13 mouse cellular contexts compared by ENCODE assay signal in genomic region chr3:68453719-68454455, GRCm38 (mm10).
DNase-seq lines count a peak whose midpoint lies in the region; ATAC-seq lines count a peak whose summit lies in the region.
"Had no signal": no experiment of that assay in that cellular context is flagged by ENCODE, and none has a peak within 500 bp of the region (broad histone marks: within the 10 kb centered on the region; RNA-seq: fewer than 3 reads in every experiment).

No protein-coding gene starts in this region.

- no peaks in the 10 kb centered on the region for H3K27me3 ChIP-seq in heart, embryonic 15.5 days
- H3K27me3 ChIP-seq: hindbrain, embryonic 13.5 days; liver, embryonic 12.5 days had no signal

- H3K4me1 ChIP-seq in heart, embryonic 15.5 days (replicated peaks) = peaks cover 8% of the 10 kb centered on the region; the same call in 1 of the 2 replicates
- H3K4me1 ChIP-seq: hindbrain, embryonic 13.5 days; liver, embryonic 12.5 days had no signal

- no peak overlapping the region for H3K4me3 ChIP-seq in heart, embryonic 15.5 days
- H3K4me3 ChIP-seq: hindbrain, embryonic 13.5 days; liver, embryonic 12.5 days had no signal

- H3K9ac ChIP-seq in heart, embryonic 15.5 days = no peak overlapping the region
- H3K9ac ChIP-seq: hindbrain, embryonic 13.5 days; liver, embryonic 12.5 days had no signal

- peak overlapping the region; percentile 71; the same call in 1 of the 2 replicates for H3K27ac ChIP-seq in heart, embryonic 15.5 days
- H3K27ac ChIP-seq: hindbrain, embryonic 13.5 days; liver, embryonic 12.5 days; stomach, postnatal 0 days had no signal

- DNase-seq in heart, postnatal 4 days = no peak
- peak; percentile 84 for DNase-seq in embryo, embryonic 10.5 days (ENCODE audit: low spot score)
- peak; percentile 68 for DNase-seq in forelimb bud, embryonic 11.5 days (ENCODE audit: low read depth, low spot score)
- DNase-seq in lung, postnatal 25 days (ENCODE audit: low spot score) = peak; percentile 37
- no peak for DNase-seq in c-Kit-positive CD71-positive TER-119-positive erythroid progenitor cells, embryonic 14.5 days (ENCODE audit: low spot score)
- no peak for DNase-seq in cerebellum, postnatal 14 days
- DNase-seq: cerebellum, adult 9-11 months; kidney, adult 8-10 months had no signal

- H3K4me2 ChIP-seq in heart, embryonic 15.5 days = peak overlapping the region; percentile 52
- H3K4me2 ChIP-seq: hindbrain, embryonic 13.5 days; liver, embryonic 12.5 days had no signal

- WGBS in heart, embryonic 15.5 days = 42% methylated on average over 10 of the region's 10 CpGs

- no peaks in the 10 kb centered on the region for H3K9me3 ChIP-seq in heart, embryonic 15.5 days (replicated peaks)
- H3K9me3 ChIP-seq: hindbrain, embryonic 13.5 days; liver, embryonic 12.5 days had no signal

- no peak for ATAC-seq in heart, embryonic 15.5 days (replicated peaks; ENCODE audit: insufficient number of reproducible peaks, insufficient read depth, low FRiP score, low read depth)
- ATAC-seq in inflammation-experienced regulatory T-cells, adult 6 months = no peak
- ATAC-seq: liver, embryonic 12.5 days had no signal

- H3K36me3 ChIP-seq in heart, embryonic 15.5 days = no peaks in the 10 kb centered on the region
- H3K36me3 ChIP-seq: hindbrain, embryonic 13.5 days; liver, embryonic 12.5 days had no signal

Comparison
In these comparisons a context has a peak if more than half of its experiments do, and no peak if none do; other contexts are left out.
1. DNase-seq: peak in embryo, embryonic 10.5 days (single experiment), forelimb bud, embryonic 11.5 days (single experiment) and lung, postnatal 25 days (single experiment); none in heart, postnatal 4 days (single experiment), c-Kit-positive CD71-positive TER-119-positive erythroid progenitor cells, embryonic 14.5 days (single experiment) and cerebellum, postnatal 14 days (0 of 2).